Mouse (Mus musculus) G1E (cell line): Measurements from ENCODE around the gene Dnaja1.

Source experiments
- CTCF ChIP-seq: IDR thresholded peaks from 2 replicates; pipeline ENCODE4 v1.5.1; 2012; ENCODE audit warnings: low read depth, low read length, inconsistent platforms, mixed read lengths
- GATA1 ChIP-seq: IDR thresholded peaks from 2 replicates; pipeline ENCODE4 v1.6.1; 2012; ENCODE audit warnings: borderline replicate concordance, low read length, inconsistent platforms, mixed read lengths
- GATA2 ChIP-seq: IDR thresholded peaks from 2 replicates; pipeline ENCODE4 v1.6.1; 2012; ENCODE audit warnings: low read depth, low read length, inconsistent platforms, borderline replicate concordance

DNA sequence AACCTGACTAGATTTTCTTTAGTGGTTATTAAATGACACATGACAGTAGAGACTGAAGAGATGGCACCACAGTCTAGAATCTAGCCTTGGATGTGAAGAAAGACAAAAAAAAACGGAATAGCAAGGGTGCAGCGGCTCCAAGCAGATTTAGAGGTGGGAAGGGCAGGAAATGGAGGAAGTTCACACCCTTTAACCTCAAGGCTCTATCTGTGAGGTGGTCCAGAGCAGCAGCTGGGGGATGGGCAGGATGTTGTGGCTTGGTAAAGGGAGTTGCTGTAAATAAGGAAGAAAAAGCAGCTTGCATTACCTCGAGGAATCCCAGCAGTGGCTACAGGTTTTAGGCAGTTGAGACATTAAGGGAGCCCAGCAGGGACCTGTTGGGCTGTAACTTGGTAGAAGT is 59.2 kb downstream of the Dnaja1 start:
- no peak for TF ChIP-seq CTCF
- TF ChIP-seq GATA1, result no peak
- TF ChIP-seq GATA2, result no peak
